Mouse (Mus musculus) C2C12 (cell line): Measurements from ENCODE around the gene Mtf2.

Source experiments
- CEBPB ChIP-seq: IDR thresholded peaks from one replicate; pipeline ENCODE4 v1.6.1; 2011; ENCODE audit warnings: low read depth, mild to moderate bottlenecking, control low read depth, moderate library complexity
- CTCF ChIP-seq: IDR thresholded peaks from one replicate; pipeline ENCODE4 v1.5.1; 2011; ENCODE audit not compliant: control insufficient read depth, insufficient read depth, insufficient read length
- FOSL1 ChIP-seq: IDR thresholded peaks from one replicate; pipeline ENCODE4 v1.8.0; 2011; ENCODE audit warnings: mild to moderate bottlenecking, low read length; ENCODE audit not compliant: poor library complexity, insufficient read depth, severe bottlenecking
- MAX ChIP-seq: IDR thresholded peaks from one replicate; pipeline ENCODE4 v1.6.1; 2011; ENCODE audit warnings: mild to moderate bottlenecking, control low read depth
- MYOD1 ChIP-seq: IDR thresholded peaks from one replicate; pipeline ENCODE4 v1.6.1; 2011; ENCODE audit warnings: low read depth; ENCODE audit not compliant: control insufficient read depth, insufficient read length
- MYOG ChIP-seq: IDR thresholded peaks from one replicate; pipeline ENCODE4 v1.6.1; 2011; ENCODE audit not compliant: control insufficient read depth, insufficient read length; ENCODE audit errors: extremely low read depth
- USF1 ChIP-seq: IDR thresholded peaks from one replicate; pipeline ENCODE4 v1.6.1; 2011; ENCODE audit warnings: low read depth, mild to moderate bottlenecking, control low read depth, moderate library complexity

GRCm38 (mm10) chr5:108051026-108051425 is 14.4 kb upstream of the Mtf2 start:
- TF ChIP-seq MYOD1 (no peak), CTCF (no peak), USF1 (no peak), MYOG (no peak), MAX (no peak), CEBPB (no peak), FOSL1 (no peak)
